26 mouse cellular contexts compared by ENCODE assay signal in genomic region chr2:146247576-146247975, GRCm38 (mm10). TPM values are rescaled to one million over a fixed set of nuclear protein-coding genes. Genes with fewer than 3 reads are reported as not detected.
DNase-seq lines count a peak whose midpoint lies in the region; ATAC-seq and TF ChIP-seq lines count a peak whose summit lies in the region.
"Had no signal": no experiment of that assay in that cellular context is flagged by ENCODE, and none has a peak within 500 bp of the region (broad histone marks: within the 10 kb centered on the region; RNA-seq: fewer than 3 reads in every experiment).

No protein-coding gene starts in this region.

- H3K4me1 ChIP-seq in kidney, embryonic 16.5 days (ENCODE audit: insufficient read depth, low read length), result no peaks in the 10 kb centered on the region
- peaks cover 10% of the 10 kb centered on the region; the same call in 1 of the 2 replicates for H3K4me1 ChIP-seq in intestine, postnatal 0 days (replicated peaks; ENCODE audit: control insufficient read depth, insufficient read depth, low read length)
- H3K4me1 ChIP-seq: liver, embryonic 15.5 days; midbrain, embryonic 15.5 days had no signal

- 0 out of 2 replicates have a peak, but pooled peaks have one; percentile 8 for ATAC-seq in kidney, embryonic 16.5 days (ENCODE audit: low FRiP score, low TSS enrichment)
- peak; percentile 56; the same call in 1 of the 2 replicates for ATAC-seq in intestine, postnatal 0 days
- ATAC-seq: forebrain, postnatal 0 days; midbrain, embryonic 15.5 days had no signal

- H3K9me3 ChIP-seq in kidney, embryonic 16.5 days (ENCODE audit: low read length), result no peaks in the 10 kb centered on the region
- H3K9me3 ChIP-seq in intestine, postnatal 0 days (ENCODE audit: control insufficient read depth), result no peaks in the 10 kb centered on the region
- H3K9me3 ChIP-seq: limb, embryonic 12.5 days; liver, embryonic 15.5 days; megakaryocyte, embryonic 14.5 days; midbrain, embryonic 15.5 days; neural tube, embryonic 12.5 days had no signal

- no peaks in the 10 kb centered on the region for H3K27me3 ChIP-seq in kidney, embryonic 16.5 days (ENCODE audit: insufficient read depth, low read length)
- H3K27me3 ChIP-seq in intestine, postnatal 0 days (replicated peaks; ENCODE audit: control insufficient read depth, insufficient read depth, low read length), result no peaks in the 10 kb centered on the region
- H3K27me3 ChIP-seq: limb, embryonic 12.5 days; liver, embryonic 15.5 days; megakaryocyte, embryonic 14.5 days; midbrain, embryonic 15.5 days; neural tube, embryonic 12.5 days had no signal

- 16% methylated on average over 6 of the region's 6 CpGs for WGBS in kidney, embryonic 16.5 days
- 28% methylated on average over 6 of the region's 6 CpGs for WGBS in intestine, postnatal 0 days

- no peak overlapping the region for H3K4me2 ChIP-seq in kidney, embryonic 16.5 days (replicated peaks; ENCODE audit: low read depth, low read length)
- H3K4me2 ChIP-seq in intestine, postnatal 0 days (replicated peaks; ENCODE audit: low read depth), result no peak overlapping the region
- H3K4me2 ChIP-seq: hindbrain, embryonic 14.5 days; limb, embryonic 12.5 days; liver, embryonic 15.5 days; midbrain, embryonic 15.5 days; neural tube, embryonic 12.5 days had no signal

- DNase-seq in embryo, embryonic 10 days (ENCODE audit: low spot score), result peak; percentile 11
- no peak for DNase-seq in embryo, embryonic 11 days
- DNase-seq in kidney, adult 8-10 months, result no peak
- DNase-seq in ES-CJ7 (ENCODE audit: low read depth, low spot score), result peak; percentile 30
- no peak for DNase-seq in left cerebral cortex, postnatal 25 days (ENCODE audit: low spot score in 2 of 2)
- no peak for DNase-seq in adrenal gland, adult (ENCODE audit: inconsistent age in 2 of 2, low spot score in 1 of 2)
- DNase-seq: adrenal gland, postnatal 14 days; cerebellum, adult 9-10 months; forebrain, postnatal 0 days; gastrocnemius, postnatal 36 days; heart, adult 2 months; heart, postnatal 36 days; kidney, postnatal 10 days; lung, postnatal 36 days; retina, postnatal 1 day had no signal

- H3K27ac ChIP-seq in kidney, embryonic 16.5 days (ENCODE audit: low read length), result no peak overlapping the region
- no peak overlapping the region for H3K27ac ChIP-seq in intestine, postnatal 0 days (ENCODE audit: low read depth, low read length)
- H3K27ac ChIP-seq: heart, adult 2 months; hindbrain, embryonic 14.5 days; limb, embryonic 12.5 days; liver, embryonic 15.5 days; midbrain, embryonic 15.5 days; neural tube, embryonic 12.5 days had no signal

- no peak for TF ChIP-seq CTCF in intestine, postnatal 0 days (IDR thresholded peaks at IDR 0.05; ENCODE audit: low read depth)

- H3K36me3 ChIP-seq in kidney, embryonic 16.5 days (ENCODE audit: insufficient read depth, low read length), result no peaks in the 10 kb centered on the region
- H3K36me3 ChIP-seq in intestine, postnatal 0 days (ENCODE audit: control insufficient read depth, insufficient read depth), result no peaks in the 10 kb centered on the region; the same call in 1 of the 2 replicates
- H3K36me3 ChIP-seq: limb, embryonic 12.5 days; midbrain, embryonic 15.5 days; neural tube, embryonic 12.5 days had no signal

- no peak overlapping the region for H3K9ac ChIP-seq in kidney, embryonic 16.5 days (replicated peaks; ENCODE audit: low read length)
- H3K9ac ChIP-seq in intestine, postnatal 0 days (ENCODE audit: low read depth, low read length), result no peak overlapping the region
- H3K9ac ChIP-seq: forebrain, postnatal 0 days; hindbrain, embryonic 14.5 days; limb, embryonic 12.5 days; liver, embryonic 15.5 days; midbrain, embryonic 15.5 days; neural tube, embryonic 12.5 days had no signal

- no peak overlapping the region for H3K4me3 ChIP-seq in kidney, embryonic 16.5 days (ENCODE audit: low read length)
- no peak overlapping the region for H3K4me3 ChIP-seq in intestine, postnatal 0 days (ENCODE audit: low read depth, low read length)
- H3K4me3 ChIP-seq: heart, adult 2 months; limb, embryonic 12.5 days; liver, embryonic 15.5 days; megakaryocyte, embryonic 14.5 days; midbrain, embryonic 15.5 days; neural tube, embryonic 12.5 days had no signal

- intact Hi-C loops in left cerebral cortex, postnatal 25 days (cut with DNase I), result no loop called here

RNA-seq across cellular contexts. Expression of gene Insm1, which starts 25.9 kb away (rescaled TPM):
- polyA plus RNA-seq in kidney, embryonic 16.5 days (2015; fragmentation: Nextera tagmentation; extraction: Ambion mirVana), result not detected in 2 replicates
- 0.43 and 0.48 TPM in 2 replicates for polyA plus RNA-seq in intestine, postnatal 0 days (2015; fragmentation: Nextera tagmentation; extraction: Ambion mirVana)
- total RNA-seq in left cerebral cortex, postnatal 25 days (2021), result 1 to 10 TPM; 4.0 to 4.2 TPM
- total RNA-seq: common myeloid progenitor, adult 5-6 weeks; gastrocnemius, postnatal 36 days; heart, adult 2 months; heart, postnatal 36 days had no signal
- polyA plus RNA-seq: heart, adult 2 months; heart, embryonic 14.5 days; limb, embryonic 12.5 days; liver, embryonic 15.5 days; testis, adult 2 months had no signal

Comparison
In these comparisons a context has a peak if more than half of its experiments do, and no peak if none do; other contexts are left out.
1. DNase-seq: peak in embryo, embryonic 10 days (single experiment) and ES-CJ7 (single experiment); none in embryo, embryonic 11 days (single experiment), kidney, adult 8-10 months (0 of 2), left cerebral cortex, postnatal 25 days (0 of 2) and adrenal gland, adult (0 of 2).